Mouse (Mus musculus): Measurements from ENCODE around the gene Btbd9.

GRCm38 (mm10) chr17:30423256-30423852, 152.9 kb downstream of the Btbd9 start:
- no peak for TF ChIP-seq MAFK (IDR thresholded peaks at IDR 0.05; ENCODE audit: insufficient read depth, low read depth, low read length)
- TF ChIP-seq ZC3H11A (IDR thresholded peaks at IDR 0.05; ENCODE audit: borderline replicate concordance, low read depth, low read length): no peak
- TF ChIP-seq CHD2 (IDR thresholded peaks at IDR 0.05; ENCODE audit: low read depth, low read length): no peak
